Mouse (Mus musculus) left cerebral cortex, adult 9 months (tissue): ENCODE measurements around the gene Tpo.

Source experiments
- DNase-seq, 2 experiments: peaks; one replicate each; pipeline ENCODE4 v3.0.0; 2022; ENCODE audit warnings: low spot score in 2 of 2

The Tpo gene

GRCm38 (mm10) chr12:30132524-30132923, at the start of gene Tpo:
Gene Tpo (minus strand): TSS chr12:30132624.
- DNase-seq, result no peak

DNA sequence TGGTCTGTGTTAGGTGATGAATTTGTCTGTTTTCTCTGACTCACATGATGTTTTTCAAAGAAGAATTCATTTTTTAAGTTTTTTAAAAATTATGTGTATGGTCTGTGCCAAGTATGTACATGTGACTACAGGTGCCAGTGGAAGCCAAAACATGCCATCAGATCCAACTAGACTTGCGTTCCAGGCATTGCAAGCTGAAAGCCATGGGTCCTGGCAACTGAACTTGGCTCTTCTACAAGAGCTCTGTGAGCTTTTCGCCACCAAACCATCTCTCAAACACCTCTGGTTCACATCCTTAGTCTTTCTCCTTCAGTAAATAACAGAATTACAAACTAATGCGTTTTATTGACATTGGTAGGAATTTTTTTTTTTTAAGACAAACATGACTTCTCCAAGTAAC, 49.3 kb upstream of the Tpo start:
- no peak for DNase-seq

GRCm38 (mm10) chr12:30179623-30180022, 47.2 kb upstream of the Tpo start:
- no peak for DNase-seq

DNA sequence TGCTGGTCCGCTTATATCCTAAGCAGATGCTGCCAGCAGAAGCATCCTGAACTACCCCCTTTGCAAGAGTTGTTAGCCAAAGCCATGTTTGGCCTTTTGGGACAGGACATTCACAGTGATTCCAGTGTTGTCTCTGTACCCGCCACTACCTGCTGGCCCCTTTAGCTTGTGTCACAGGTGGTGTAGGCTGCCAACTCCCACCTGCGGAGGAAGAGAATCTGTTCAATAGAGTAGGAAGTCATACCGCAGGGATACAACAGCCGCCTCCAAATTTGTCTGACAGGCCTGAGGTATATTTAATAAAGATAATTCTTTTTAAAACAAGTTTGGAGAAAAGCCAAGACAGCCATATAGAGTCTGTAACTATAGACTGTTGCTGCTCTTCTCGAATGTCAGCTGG, 45.5 kb upstream of the Tpo start:
- DNase-seq, result no peak

DNA sequence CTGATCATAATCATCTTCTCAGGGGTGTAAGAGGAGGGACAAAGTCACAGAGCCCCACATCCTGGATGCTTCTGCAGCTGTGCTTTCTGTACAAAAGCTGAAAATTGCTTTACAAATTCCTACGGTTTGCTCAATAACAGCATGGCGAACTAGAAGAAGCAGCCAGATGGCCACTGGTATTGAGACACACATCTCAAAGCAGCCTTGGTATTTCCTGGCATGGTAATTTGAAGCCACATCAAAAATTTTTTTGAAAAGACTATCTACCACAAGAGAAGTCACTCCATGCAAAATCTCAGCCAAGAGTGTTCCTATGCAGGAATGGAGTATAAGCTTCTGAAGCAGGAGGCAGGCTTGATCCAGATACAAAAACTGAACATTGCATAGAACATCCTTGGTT, 45.1 kb upstream of the Tpo start:
- DNase-seq, result no peak

GRCm38 (mm10) chr12:30168491-30168890, 36.1 kb upstream of the Tpo start:
- DNase-seq, result peak; percentile 30 to 36

DNA sequence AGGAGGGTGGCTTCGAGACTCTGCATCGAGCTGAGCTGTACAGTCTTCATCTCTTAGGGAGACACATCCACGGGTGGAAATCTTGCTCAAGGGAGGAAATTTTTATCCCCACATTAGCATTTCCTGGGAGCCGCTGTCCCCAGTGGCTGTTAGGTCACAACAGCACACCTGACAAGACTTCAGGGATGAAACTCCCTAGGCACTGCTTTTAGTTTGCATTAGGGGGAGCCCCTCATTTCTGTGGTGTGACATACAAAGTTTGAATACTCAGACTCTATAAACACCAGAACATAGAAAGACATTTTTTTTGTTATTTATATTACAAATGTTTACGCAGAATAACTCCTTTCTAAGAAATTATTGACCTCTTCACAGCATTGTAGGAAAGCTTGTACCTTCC, 32.1 kb upstream of the Tpo start:
- DNase-seq, result no peak

GRCm38 (mm10) chr12:30164005-30164404, 31.6 kb upstream of the Tpo start:
- DNase-seq, result no peak

- DNase-seq, result no peak
Measured at GRCm38 (mm10) chr12:30161731-30162406, 29.4 kb upstream of the Tpo start.

DNA sequence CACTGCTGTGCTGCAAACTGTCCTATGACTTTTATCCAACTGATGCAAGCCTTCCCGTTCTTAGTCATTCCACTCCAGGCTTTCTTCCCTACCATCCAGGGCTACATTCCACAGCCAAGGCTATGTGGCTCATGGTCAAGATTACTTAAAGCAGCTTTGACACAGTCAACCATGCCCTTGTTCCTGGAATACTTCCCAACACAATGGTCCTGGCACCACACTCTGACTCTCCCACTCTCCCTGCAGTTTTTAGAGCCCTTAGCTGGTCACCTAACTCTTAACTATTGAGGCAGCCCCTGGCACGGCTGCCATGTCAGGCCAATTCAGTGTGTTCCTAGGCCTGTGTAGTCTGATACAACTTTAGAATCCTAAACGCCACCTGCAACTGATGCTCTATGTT, 28.1 kb upstream of the Tpo start:
- no peak for DNase-seq

DNA sequence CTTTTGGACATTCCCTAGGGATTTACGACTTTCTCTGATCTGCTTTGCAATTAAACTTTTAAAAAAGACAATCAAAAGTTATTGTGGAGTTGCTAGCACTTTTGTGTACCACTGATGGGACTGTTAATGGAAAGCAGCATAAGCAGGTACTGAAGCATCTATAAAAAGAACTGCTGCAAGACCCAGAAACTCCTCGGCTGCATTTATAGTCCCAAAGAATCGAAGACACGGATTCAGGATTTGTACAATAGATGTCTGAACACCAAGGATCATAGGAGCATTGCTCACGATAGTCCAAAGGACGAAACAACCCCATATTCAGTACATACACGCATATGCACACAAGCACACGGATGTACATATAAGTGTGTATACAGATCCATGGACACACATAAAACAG, 27.4 kb upstream of the Tpo start:
- no peak for DNase-seq

DNA sequence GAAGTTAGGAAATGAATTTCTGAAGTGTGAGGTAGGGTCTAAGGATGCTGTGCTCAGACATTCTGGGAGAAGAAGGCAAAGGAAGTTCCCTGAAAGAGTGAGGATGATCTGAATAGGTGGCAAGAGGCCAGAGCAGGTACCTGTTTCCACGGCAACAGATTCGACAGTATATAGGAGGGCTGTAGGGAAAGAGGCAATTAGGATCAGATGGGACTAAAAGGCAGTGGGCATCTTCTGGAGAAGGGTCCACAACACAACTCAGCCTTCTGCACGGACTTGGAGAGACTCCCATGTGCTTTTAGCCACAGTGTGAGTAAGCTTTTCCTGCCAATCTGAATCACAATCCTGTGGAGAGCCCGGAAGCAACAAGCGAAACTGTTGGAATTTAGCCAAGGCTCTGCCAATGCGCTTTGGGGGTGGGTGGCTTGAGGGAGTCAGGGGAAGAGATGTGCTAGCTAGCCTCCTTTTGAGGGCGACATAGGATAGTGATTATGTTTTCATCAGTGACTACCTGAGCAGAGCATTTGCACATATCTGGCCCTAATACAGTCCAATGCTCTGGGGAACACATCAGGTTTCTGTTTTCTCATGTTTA, 21.8 kb upstream of the Tpo start:
- DNase-seq, result no peak

DNA sequence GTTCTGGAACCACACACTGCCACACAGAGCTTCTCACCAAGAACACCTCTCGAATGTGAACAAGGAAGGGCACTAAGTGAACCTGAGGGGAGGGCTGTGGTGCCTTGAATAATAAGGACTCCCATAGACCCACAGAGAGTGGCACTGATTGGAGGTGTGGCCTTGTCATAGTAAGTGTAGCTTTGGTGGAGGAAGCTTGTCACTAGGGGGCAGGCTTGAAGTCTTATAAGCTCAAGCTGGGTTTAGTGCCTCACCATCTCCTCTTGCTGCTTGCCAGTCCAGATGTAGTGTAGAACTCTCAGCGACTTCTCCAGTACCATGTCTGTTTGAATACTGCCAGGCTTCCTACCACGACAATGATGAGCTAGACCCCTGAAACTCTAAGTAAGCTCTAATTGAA, 9.7 kb upstream of the Tpo start:
- peak in 1 of 2 experiments; percentile 56 for DNase-seq

DNA sequence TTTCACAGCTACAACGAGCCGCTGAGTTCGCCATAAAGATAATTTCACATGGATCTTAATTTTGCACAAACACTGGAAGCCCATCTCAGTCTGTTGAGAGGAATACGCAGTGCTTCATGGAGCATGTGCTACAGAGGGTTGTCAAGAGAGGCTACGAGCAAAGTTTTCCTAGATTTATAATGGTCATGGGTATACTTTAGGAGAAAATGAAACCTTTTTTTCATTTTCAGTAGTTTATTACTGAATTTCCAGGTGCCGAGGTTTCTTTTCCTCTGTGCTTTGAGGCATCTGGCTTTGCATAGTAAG, 3.1 kb downstream of the Tpo start:
- no peak for DNase-seq

GRCm38 (mm10) chr12:30128561-30129410, 3.6 kb downstream of the Tpo start:
- DNase-seq, result peak; percentile 46 to 89

DNA sequence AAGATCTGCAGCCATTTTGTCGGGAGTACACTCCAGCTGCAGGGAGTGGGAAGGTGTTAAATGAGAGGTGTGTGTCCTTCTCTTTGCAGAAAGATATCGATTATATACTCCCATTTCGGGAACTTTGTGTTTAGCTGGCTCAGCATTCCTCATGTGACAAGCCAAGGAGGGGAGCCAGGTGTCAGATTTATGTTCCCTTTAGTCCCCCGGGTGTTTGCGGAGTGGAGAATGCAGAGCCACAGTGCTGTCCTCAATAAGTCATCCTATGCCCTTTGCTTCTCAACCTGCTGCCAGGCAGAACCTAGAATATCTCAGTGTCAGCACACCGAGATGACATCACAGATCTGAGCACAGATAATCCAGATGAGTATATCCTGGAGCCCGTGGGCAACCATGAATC, 10.1 kb downstream of the Tpo start:
- no peak for DNase-seq

- DNase-seq, result no peak
Measured at GRCm38 (mm10) chr12:30112271-30112670, 20.2 kb downstream of the Tpo start.

DNA sequence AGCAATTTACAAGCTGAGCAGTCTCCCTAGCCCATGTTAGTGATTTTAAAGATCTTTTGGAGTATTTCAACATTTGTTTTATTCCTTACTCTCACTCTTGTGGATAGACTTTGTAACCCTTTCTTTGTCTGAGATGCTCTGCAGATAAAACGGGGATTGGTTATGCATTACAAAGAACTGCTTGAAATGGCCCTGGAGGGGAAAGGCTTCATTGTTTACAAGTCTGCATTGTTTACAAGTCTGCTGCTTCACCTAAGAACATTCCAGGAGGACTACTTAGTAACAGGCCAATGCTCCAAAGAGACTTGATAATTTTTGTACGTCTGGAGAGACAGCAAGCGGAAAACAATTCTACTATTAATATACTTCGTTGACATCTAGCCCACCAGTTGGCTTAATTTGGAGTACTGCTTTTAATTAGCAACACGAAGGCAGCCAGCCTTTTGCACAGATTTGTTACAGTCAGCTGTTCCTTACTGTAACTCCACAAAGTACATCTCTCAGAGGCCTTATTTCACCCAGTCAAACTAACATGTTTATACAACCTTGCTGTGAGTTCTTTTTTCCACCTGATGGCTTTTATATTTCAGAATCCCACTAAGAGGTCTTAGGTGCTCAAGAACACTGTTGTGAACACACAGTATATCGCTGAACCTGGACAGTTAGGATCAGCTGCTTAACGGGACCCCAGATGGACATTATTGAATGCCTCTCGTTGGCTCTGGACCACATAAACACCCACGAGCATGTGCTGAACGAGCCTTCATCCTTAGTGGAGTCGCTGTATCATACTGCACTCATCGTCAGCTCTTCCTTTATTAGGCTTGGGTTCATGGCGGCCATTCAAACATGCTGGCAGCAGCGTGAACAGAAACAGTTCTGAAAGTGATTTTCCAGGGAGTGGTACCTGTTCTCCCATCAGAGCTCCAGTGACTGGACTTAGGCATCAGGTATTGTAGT, 22.5 kb downstream of the Tpo start:
- no peak for DNase-seq

DNA sequence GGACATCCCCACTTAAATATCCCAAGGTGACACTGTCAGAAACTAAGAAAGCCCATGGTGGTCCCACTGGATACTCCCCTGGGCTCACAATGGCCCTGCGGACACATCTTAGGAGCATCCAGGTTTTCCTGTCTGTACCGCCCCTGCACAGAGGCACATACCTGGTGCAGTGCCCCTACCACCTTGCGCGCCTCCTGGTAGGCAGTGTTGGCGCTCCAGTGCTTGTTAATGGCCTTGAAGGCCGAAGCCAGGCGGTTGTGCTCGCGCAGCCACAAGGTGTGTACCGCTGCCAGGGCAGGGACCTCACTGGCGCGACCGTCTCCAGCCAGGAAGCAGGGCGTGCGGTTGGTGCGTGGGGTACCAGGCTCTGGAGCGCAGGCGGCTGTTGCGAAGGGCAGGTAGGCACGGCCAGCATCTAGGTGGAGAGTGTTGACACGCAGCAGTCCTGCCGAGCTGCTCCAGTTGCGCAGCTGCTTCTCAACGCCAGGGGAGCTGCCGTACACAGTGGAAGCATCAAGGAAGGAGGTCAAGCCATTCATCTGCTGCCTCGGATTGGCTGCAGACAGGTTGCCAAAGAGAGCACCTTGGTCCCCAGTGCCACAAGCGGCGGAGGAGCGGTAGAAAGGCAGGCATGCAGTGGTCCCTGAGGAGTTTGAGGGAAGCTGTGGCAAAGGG, 29.4 kb downstream of the Tpo start:
- DNase-seq, result no peak

- peak in 1 of 2 experiments; percentile 9 for DNase-seq
Measured at GRCm38 (mm10) chr12:30092081-30092480, 40.3 kb downstream of the Tpo start.

GRCm38 (mm10) chr12:30083971-30084370, 48.5 kb downstream of the Tpo start:
- DNase-seq, result no peak
